Mouse (Mus musculus): Measurements from ENCODE around the gene Nek9.

Gene Nek9

DNA sequence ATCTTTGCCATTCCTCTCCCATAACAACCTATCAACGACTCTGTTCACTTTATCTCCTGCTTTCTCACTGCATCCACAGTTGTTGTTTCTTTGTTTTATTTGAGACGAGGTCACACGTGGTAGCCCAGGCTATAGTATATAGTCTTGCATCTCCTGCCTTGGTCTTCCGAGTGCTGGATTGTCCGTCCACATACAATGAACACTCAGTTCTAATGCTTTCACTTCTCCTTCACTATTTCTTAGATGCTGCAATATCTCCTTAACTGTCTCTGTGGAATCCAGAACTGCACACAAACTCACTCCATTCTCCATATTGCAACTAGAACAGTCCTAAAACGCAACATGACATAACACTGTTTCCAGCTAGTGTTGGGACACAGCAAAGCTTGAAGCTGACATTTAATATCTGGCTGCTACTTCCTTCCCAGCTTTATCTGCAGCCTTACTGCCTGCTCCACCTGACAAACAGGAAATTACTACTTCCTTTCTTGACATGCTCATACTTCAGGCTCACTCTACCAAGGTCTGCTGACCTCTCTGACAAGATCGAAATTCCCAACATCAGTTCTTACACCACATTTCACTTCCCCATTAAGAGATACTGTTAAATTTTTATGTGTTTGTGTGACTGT, 82.0 kb downstream of the Nek9 start:
- DNase-seq, result no peak

DNA sequence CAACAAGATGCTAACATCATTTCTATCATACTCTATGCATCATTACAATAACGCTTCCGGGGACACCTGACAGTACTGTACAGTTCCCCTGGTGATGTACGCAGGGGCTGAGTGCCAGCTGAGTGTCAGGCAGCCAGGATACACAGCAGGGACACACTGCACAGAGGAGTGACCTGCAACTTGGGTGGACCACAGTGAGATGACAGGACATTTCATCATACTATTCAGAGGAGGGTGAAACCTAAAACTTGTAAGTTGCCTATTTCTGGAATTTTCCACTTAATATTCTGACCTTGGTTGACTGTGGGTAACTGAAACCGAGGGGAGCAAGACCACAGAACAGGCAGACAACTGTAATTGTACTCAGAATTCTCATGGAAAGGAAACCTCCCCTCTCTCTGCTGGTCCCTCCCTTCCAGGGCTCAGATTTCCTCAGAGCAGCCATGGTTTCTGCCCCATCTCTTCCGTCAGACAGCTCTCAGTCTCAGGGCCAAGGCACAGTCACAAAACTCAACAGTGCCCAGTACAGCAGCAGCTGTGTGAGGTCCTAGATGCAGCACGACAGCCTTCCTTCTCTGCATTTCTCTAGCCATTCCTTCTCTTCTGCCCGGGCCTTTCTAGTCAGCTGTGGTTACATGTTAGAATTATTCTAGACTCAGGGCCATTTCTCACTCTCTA, 82.9 kb downstream of the Nek9 start:
- DNase-seq, result no peak

DNA sequence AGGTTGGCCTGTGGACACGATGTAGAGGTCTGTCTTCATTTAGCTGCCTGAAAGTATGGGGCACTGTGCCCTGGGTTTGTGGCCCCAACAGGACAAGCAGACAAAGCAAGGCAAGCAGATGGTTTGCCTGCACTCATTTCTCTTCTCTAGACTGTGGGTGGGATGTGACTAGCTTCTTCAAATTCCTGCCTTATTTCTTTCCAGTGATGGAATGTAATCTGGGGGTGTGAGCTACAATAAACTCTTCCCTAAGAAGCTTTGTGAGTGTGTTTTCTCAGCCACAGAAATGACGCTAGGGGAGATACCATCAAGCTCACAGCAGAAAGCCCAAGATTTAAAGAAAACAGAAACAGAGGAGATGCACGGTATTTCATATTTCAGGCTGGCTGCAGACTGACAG, 87.1 kb downstream of the Nek9 start:
- no peak for DNase-seq

Measured in cerebellum, adult 11 months (tissue).